Mouse (Mus musculus): ENCODE data around the gene Flot2. TPM values are rescaled to one million over a fixed set of nuclear protein-coding genes. Genes with fewer than 3 reads are reported as not detected.

Flot2 gene
- polyA plus RNA-seq, 1 experiment from 2014 or later, result 143 TPM

DNA sequence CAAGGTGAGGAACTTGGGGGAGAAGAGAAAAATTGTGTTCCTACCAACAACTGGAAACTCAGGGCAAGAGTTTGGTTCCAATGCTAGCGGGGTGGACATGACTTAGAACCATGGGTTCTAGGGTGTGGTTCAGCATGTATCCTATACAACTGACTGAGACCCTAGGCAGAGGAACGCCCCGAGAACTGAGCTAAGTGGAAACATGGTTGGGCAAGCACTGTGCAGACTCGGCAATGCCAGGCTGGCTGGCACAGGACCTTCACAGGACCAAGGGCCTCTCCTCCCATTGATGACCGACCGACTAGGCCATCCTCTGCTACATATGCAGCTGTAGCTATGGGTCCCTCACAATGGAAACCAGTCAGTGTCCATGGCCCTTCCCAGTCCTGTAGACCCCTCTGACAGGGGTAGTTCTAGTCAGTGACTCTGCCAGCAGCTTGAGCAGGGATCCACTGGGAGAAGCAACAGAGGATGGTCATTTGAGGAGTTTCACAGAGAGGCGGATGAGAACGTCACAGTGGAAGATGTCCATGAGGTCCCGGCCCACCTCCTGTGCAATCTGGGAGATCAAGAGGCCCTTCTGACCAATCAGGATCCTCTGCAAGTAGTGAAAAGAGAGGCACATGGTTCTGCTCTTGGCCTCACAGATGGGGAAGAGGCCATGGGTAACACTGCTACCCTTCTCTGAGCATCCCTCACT is 36.0 kb downstream of the Flot2 start:
- in situ Hi-C loops (cut with MboI; ENCODE audit: low pct_unique_long_range_greater_than_20kb), result no loop called here
- ChIA-PET POLR2A (no interaction called here), CTCF (no interaction called here)
- DNase-seq (ENCODE audit: low read depth, low spot score) (no peak), ATAC-seq (no peak)
- TF ChIP-seq CTCF (IDR thresholded peaks at IDR 0.05), result no peak
- no peaks in the 10 kb centered on the region for H3K27me3 ChIP-seq

DNA sequence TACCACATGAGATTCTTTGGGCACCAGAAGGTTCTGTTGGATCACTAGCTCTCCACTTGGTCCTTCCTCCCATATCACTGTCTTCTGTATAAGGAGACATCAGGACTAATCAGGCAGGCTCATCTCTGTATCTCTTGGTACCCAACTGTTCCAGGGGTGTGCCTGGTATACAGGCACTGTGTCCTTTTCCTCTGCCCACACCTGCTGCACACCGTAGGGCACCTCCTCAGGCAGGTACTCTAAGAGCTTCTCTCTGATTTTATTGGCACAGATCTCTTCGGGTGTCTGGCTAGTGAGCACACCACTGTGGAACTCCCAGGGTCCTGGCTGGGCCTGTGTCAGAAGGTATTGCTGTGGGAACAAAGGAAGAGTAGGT is 36.5 kb downstream of the Flot2 start:
- no peaks in the 10 kb centered on the region for H3K27me3 ChIP-seq
- CTCF ChIA-PET, result no interaction called here
- ATAC-seq, result no peak
- in situ Hi-C loops (cut with MboI; ENCODE audit: low pct_unique_long_range_greater_than_20kb), result no loop called here
- TF ChIP-seq CTCF (IDR thresholded peaks at IDR 0.05), result no peak
- POLR2A ChIA-PET, result no interaction called here
- no peak for DNase-seq (ENCODE audit: low read depth, low spot score)

DNA sequence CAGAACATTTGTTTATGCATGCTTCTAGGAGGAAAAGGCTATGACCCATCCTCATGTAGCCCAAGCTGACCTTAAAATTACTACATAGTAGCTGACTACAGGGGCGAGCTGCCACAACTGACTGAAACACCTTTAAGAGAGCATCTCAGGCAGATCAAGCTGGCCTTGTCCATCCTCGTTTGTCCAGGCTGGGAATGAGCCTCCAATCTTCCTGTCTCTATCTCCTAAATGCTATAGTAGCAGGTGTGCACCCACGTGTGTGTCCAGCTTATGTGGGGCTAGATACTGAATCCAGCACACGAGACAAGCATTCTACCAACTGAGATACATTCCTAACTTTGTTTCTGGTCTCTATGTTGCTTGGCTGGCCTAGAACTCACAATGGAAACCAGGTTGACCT is 36.9 kb downstream of the Flot2 start:
- H3K27me3 ChIP-seq, result no peaks in the 10 kb centered on the region
- DNase-seq (ENCODE audit: low read depth, low spot score), result no peak
- in situ Hi-C loops (cut with MboI; ENCODE audit: low pct_unique_long_range_greater_than_20kb), result no loop called here
- CTCF ChIA-PET, result no interaction called here
- no peak for ATAC-seq
- TF ChIP-seq CTCF (IDR thresholded peaks at IDR 0.05), result no peak
- POLR2A ChIA-PET, result no interaction called here

DNA sequence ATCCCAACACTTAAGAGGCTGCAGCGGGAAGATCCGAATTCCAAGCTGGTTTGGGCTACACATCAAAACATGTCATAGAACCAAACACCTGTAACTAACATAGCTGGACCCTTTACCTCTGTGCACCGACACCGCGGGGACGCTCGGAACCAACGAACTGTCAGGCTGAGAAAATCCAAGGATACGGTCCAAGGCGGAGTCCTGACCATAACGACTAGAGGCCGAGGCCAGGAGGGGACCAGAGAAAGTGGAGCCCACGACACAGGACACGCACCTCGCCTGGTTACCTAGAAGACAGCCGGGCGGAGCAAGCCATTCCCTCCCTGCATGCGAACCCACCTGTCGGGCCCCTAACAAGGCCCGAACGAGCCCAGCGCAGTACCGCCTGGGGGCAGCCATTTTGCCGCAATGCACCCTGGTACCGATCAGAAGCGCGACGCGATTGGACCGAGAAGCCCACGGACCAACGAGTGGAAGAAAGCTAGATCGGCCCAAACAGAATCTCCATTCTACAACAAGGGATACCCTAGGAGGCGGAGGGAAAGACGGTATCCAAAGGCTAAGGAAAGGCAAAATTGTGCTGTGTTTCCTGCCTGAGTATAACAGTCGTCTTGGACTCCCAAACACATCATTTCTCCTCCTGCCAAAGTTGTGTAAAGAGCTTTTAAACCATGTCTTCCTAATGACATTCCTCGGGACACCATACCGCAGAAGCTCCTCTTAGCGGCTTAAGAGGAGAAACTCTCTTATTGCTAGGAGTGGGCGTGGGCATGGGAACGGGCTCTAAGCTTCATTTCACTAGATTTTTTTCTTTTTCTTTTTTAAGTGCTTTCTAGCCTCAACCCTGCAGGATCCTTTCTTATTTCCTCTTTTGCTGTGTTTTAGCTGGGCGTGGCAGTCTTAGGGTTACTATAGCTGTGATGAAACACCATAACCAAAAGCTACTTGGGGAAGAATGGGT is 42.5 kb downstream of the Flot2 start, which contains the start of gene Eral1:
Gene Eral1 (minus strand): TSS at position 423 of the 961 bp plus-strand sequence.
- H3K27me3 ChIP-seq, result peaks cover 5% of the 10 kb centered on the region
- TF ChIP-seq CTCF (IDR thresholded peaks at IDR 0.05), result no peak
- no peak for DNase-seq (ENCODE audit: low read depth, low spot score)
- POLR2A ChIA-PET, result interaction anchor here (0.9 to 1.7 kb wide), 3 partner anchors 15 to 24 kb away, joined by 3 to 5 read pairs (median 4); partner anchors contain the start of gene Fam222b
- CTCF ChIA-PET, result interaction anchor here (0.7 to 3.0 kb wide), 5 partner anchors 10 to 64 kb away, joined by 3 to 8 read pairs (median 4); no protein-coding TSS in a partner anchor
- in situ Hi-C loops (cut with MboI; ENCODE audit: low pct_unique_long_range_greater_than_20kb), result no loop called here
- ATAC-seq, result peak; percentile 54

DNA sequence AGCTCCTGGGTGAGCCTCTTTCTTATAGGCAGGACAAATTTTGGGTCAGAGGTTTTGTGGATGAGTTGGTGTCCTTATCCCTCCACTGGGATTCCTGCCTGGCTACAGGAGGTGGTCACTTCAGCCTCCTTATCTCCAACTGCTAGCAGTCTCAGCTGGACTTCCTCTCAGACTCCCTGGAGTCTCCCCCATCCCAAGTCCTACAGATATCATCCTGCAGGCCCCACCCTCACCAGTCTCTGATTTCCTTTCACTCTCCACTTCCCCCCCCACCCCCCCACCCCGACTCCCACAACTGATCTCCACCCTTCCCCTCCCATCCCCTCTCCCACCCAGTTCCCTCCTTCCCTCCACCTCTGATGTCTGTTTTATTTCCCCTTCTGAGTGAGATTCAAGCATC is 45.9 kb downstream of the Flot2 start:
- ATAC-seq (no peak), DNase-seq (ENCODE audit: low read depth, low spot score) (no peak)
- peaks cover 7% of the 10 kb centered on the region for H3K27me3 ChIP-seq
- no peak for TF ChIP-seq CTCF (IDR thresholded peaks at IDR 0.05)
- in situ Hi-C loops (cut with MboI; ENCODE audit: low pct_unique_long_range_greater_than_20kb), result no loop called here
- POLR2A ChIA-PET, result interaction anchor here (0.6 kb wide), 1 partner anchor 18 kb away, joined by 3 read pairs; no protein-coding TSS in a partner anchor
- CTCF ChIA-PET, result interaction anchor here (0.9 kb wide), 1 partner anchor 37 kb away, joined by 3 read pairs; no protein-coding TSS in a partner anchor

DNA sequence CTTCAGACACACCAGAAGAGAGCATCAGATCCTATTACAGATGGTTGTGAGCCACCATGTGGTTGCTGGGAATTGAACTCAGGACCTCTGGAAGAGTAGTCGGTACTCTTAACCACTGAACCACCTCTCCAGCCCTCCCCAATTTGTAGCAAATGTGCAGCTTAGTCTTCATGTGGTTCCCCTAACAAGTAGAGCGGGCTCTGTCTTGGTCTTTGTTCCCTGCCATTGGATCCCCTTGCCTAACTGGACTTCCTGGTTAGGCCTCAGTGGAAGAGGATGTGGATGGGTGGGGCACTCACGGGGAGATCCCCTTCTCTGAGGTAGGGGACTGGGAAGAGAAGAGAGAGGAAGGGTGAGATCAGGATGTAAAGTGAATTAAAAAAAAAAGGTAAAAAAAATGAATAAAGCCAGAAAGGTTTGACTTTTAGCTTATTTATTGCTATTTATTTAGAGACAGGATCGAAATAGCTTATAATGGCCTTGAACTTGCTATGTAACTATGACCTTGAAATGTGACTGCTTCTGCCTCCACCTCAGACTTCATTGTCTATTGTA is 49.3 kb downstream of the Flot2 start:
- ChIA-PET CTCF (no interaction called here), POLR2A (no interaction called here)
- no peak for TF ChIP-seq CTCF (IDR thresholded peaks at IDR 0.05)
- H3K27me3 ChIP-seq, result peaks cover 7% of the 10 kb centered on the region
- DNase-seq (ENCODE audit: low read depth, low spot score) (no peak), ATAC-seq (no peak)
- in situ Hi-C loops (cut with MboI; ENCODE audit: low pct_unique_long_range_greater_than_20kb), result no loop called here

DNA sequence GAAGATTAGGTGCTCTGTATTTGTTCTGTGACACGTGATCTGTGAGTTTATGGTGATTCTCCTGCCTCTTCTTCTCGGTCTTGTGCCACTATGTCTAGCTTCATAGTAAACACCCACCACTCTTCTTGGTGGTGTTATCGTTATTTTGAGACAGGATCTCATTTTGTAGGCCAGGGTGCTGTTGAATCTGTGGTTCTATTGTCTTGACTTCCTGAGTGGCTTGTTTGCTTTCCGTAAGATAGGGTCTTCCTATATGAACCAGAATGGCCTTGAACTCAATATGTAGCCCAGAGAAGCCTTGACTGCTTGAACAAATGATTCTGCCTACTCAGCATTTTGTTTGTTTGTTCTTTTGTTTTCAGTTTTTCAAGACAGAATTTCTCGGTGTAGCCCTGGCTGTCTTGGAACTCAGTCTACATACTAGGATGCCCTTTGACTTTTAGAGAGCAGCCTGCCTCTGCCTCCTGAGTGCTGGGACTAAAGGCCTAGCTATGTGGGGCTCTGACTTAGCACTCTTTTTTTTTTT is 50.1 kb downstream of the Flot2 start:
- in situ Hi-C loops (cut with MboI; ENCODE audit: low pct_unique_long_range_greater_than_20kb), result no loop called here

DNA sequence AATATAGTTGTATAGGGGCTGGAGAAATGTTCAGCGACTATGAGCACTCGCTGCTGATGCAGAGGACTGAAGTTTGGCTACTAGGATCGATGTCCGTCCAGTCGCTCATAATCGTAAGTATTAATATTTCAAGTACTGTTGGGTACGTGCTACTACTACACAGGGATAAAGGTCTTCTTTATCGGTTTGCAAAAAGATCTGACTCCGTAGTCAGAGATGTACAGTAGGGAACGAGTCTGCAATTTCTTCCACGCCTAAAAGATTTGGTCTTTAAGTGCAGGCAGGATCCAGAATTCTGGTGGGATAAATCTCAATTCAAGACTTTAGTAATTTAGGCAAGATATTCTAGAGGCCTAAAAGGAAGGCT is 56.4 kb downstream of the Flot2 start:
- DNase-seq (ENCODE audit: low read depth, low spot score), result no peak
- in situ Hi-C loops (cut with MboI; ENCODE audit: low pct_unique_long_range_greater_than_20kb), result no loop called here
- peaks cover 3% of the 10 kb centered on the region for H3K27me3 ChIP-seq
- no peak for TF ChIP-seq CTCF (IDR thresholded peaks at IDR 0.05)
- CTCF ChIA-PET, result interaction anchor here (1.7 to 2.1 kb wide), 3 partner anchors 10 to 83 kb away, joined by 5 to 8 read pairs (median 7); partner anchors contain the start of genes Nek8 and Tlcd1
- POLR2A ChIA-PET, result interaction anchor here (1.2 kb wide), 1 partner anchor 14 kb away, joined by 5 read pairs; the partner anchor contains the start of gene Eral1
- ATAC-seq, result no peak

More for the DNA sequence above, 50.1 kb downstream of the Flot2 start:
- H3K27me3 ChIP-seq, result peaks cover 10% of the 10 kb centered on the region
- ATAC-seq, result no peak
- CTCF ChIA-PET, result no interaction called here
- TF ChIP-seq CTCF (IDR thresholded peaks at IDR 0.05), result no peak
- POLR2A ChIA-PET, result no interaction called here
- no peak for DNase-seq (ENCODE audit: low read depth, low spot score)

DNA sequence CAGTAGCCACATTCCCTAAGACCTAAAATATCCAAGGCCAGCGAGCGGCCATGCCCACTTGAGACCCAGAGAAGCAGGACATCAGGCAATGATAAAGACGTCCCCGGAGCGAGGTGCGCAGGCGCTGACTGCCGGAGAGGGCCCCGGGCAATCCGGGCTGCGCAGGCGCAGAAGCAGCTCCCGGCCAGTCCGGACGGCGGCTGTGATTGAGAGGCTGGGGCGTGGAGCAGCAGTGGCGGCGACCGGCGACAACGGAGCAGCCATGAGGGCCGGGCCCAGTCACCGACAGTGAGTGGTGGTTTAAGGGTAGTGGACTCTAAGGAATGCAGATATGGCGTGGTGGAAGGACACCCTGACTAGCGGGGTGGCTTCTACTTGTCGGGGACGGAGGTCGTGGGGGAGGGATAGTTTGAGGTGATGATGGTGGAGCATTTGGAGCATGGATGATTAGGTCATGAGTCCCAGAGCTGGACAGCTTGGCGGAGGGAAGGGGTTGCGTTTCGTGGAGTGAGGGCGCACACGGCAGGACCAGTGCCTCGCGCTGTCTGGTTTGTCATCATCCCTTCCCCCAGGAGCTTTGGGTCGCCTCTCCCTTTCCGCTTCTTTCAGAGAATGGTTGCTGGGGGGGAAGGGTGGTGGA is 56.9 kb downstream of the Flot2 start, which contains the start of gene Fam222b:
Gene Fam222b (plus strand): TSS at position 157 of the 640 bp plus-strand sequence.
- peaks cover 3% of the 10 kb centered on the region for H3K27me3 ChIP-seq
- ChIA-PET POLR2A (interaction anchor here (1.2 kb wide), 1 partner anchor 14 kb away, joined by 5 read pairs; the partner anchor contains the start of gene Eral1), CTCF (interaction anchor here (1.7 to 2.1 kb wide), 3 partner anchors 9 to 83 kb away, joined by 5 to 8 read pairs (median 7); partner anchors contain the start of genes Nek8 and Tlcd1)
- DNase-seq (ENCODE audit: low read depth, low spot score), result no peak
- in situ Hi-C loops (cut with MboI; ENCODE audit: low pct_unique_long_range_greater_than_20kb), result no loop called here
- ATAC-seq, result peak; percentile 51
- no peak for TF ChIP-seq CTCF (IDR thresholded peaks at IDR 0.05)
